Mouse (Mus musculus) lung, adult 2 months (tissue): ENCODE measurements at regions not wholly inside any gene's neighbourhood (a gene's known extent, or its start where the extent isn't known, plus 50 kb on each side); places are given as distances from the start of the nearest gene placed in this dataset.
"Not testable (repeated sequence)": the region's sequence is repeated elsewhere in the genome, so short reads cannot be mapped to it uniquely, and the experiment has no call there.

Experiments
- CTCF ChIP-seq: fragments of 200-500 bp; IDR thresholded peaks from 2 replicates; pipeline ENCODE4 v1.5.1; 2011; ENCODE audit warnings: mild to moderate bottlenecking, low read length, control low read depth; ENCODE audit not compliant: insufficient read depth
- POLR2A ChIP-seq: fragments of 200-500 bp; IDR thresholded peaks from 2 replicates; pipeline ENCODE4 v1.6.1; 2011; ENCODE audit warnings: low read depth, mild to moderate bottlenecking, control low read depth, low read length, borderline replicate concordance; ENCODE audit errors: extremely low read depth

DNA sequence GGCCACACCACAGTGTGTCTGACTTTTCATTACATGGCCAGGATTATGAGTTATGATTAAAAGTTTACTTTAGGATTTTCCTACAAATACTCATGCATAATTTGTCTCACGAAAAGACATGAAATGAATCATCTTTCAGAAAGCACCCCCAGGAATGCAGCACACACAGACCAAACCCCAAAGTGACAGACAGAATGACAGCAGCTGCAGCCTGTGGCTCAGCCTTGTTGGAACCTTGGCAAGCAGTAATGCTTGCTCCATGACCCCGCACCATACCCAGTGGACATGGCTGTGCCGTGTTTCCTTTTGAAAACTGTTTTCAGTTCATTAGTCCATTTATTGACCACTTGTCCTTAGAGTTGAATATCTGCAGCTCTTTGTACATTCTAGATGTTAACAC is 199.0 kb downstream of the Gm906 start:
- TF ChIP-seq CTCF, POLR2A: not testable (repeated sequence)
